Mouse (Mus musculus) liver, postnatal 0 days (tissue): Measurements from ENCODE around the gene Asb1. TPM values are rescaled to one million over a fixed set of nuclear protein-coding genes. Genes with fewer than 3 reads are reported as not detected.

ENCODE experiments used
- ATAC-seq: fragments of 200-750 bp; cut with Nextera tagmentation; 2 replicates; pipeline ENCODE4 v1.8.0; 2017; ENCODE audit warnings: mild to moderate bottlenecking, moderate library complexity
- DNase-seq: peaks from one replicate; pipeline ENCODE4 v3.0.0-alpha.2; 2016
- H3K27ac ChIP-seq: fragments of 300-500 bp; sonication (generic); 2 replicates; pipeline ENCODE4 v1.5.1; 2014; ENCODE audit warnings: antibody characterized with exemption, moderate library complexity, mild to moderate bottlenecking, low read depth
- H3K27me3 ChIP-seq: fragments of 300-500 bp; sonication (generic); 2 replicates; pipeline ENCODE4 v1.6.1; 2014; ENCODE audit warnings: low read length, control low read depth, mixed read lengths; ENCODE audit not compliant: insufficient read depth
- H3K36me3 ChIP-seq: fragments of 300-500 bp; sonication (generic); replicated peaks from 2 replicates; pipeline ENCODE4 v1.6.1; 2014; ENCODE audit warnings: mild to moderate bottlenecking, control low read depth, low read length, moderate library complexity, mixed read lengths; ENCODE audit not compliant: insufficient read depth
- H3K4me1 ChIP-seq: fragments of 300-500 bp; sonication (generic); 2 replicates; pipeline ENCODE4 v1.6.1; 2014; ENCODE audit warnings: antibody characterized with exemption, mild to moderate bottlenecking, control low read depth; ENCODE audit not compliant: insufficient read depth
- H3K4me2 ChIP-seq: fragments of 300-500 bp; sonication (generic); 2 replicates; pipeline ENCODE4 v1.6.1; 2014; ENCODE audit warnings: low read depth, mild to moderate bottlenecking, low read length, moderate library complexity, mixed read lengths
- H3K4me3 ChIP-seq: fragments of 300-500 bp; sonication (generic); 2 replicates; pipeline ENCODE4 v1.5.1; 2014; ENCODE audit warnings: low read depth, low read length
- H3K9ac ChIP-seq: fragments of 300-500 bp; sonication (generic); replicated peaks from 2 replicates; pipeline ENCODE4 v1.6.1; 2014; ENCODE audit warnings: mild to moderate bottlenecking, moderate library complexity
- H3K9me3 ChIP-seq: fragments of 300-500 bp; sonication (generic); 2 replicates; pipeline ENCODE4 v1.6.1; 2016; ENCODE audit warnings: mild to moderate bottlenecking, control low read depth, low read length, mixed read lengths
- CTCF ChIP-seq: sonication (generic); IDR thresholded peaks from 2 replicates; pipeline ENCODE4 v1.5.1; 2016; ENCODE audit warnings: antibody characterized with exemption, low read depth
- EP300 ChIP-seq: IDR thresholded peaks from 2 replicates; pipeline ENCODE4 v1.6.1; 2016; ENCODE audit warnings: antibody characterized with exemption, low read depth, mild to moderate bottlenecking
- WGBS: fragments of 180-500 bp; shearing (Covaris S2); extraction: QIAGEN DNeasy Blood & Tissue Kit; methylation state at CpG from one replicate; pipeline ENCODE4 v1.1.7; 2014; ENCODE audit not compliant: insufficient replicate concordance; 5-methylcytosine and 5-hydroxymethylcytosine counted together
- polyA plus RNA-seq: library from polyadenylated mRNA; unstranded; fragments of >200 nt; fragmentation: Nextera tagmentation; extraction: Ambion mirVana; gene quantifications from 2 replicates; pipeline ENCODE4 v1.2.1, GENCODE M21; 2015

The Asb1 gene
- polyA plus RNA-seq, 1 experiment from 2014 or later, result 4.6 TPM

- H3K9me3 ChIP-seq, result no peaks in the 10 kb centered on the region
- ATAC-seq, result peak; percentile 36
- TF ChIP-seq CTCF (no peak), EP300 (no peak)
- WGBS, result 88% methylated on average over 5 of the region's 5 CpGs
- H3K27me3 ChIP-seq, result no peaks in the 10 kb centered on the region
- peaks cover 14% of the 10 kb centered on the region for H3K4me1 ChIP-seq
- no peak overlapping the region for H3K4me3 ChIP-seq
- H3K27ac ChIP-seq, result peak overlapping the region; percentile 82
- H3K9ac ChIP-seq, result peak overlapping the region; percentile 11; the same call in 1 of the 2 replicates
- H3K36me3 ChIP-seq, result no peaks in the 10 kb centered on the region
- DNase-seq, result no peak
- peak overlapping the region; percentile 65; the same call in 1 of the 2 replicates for H3K4me2 ChIP-seq
Observed at GRCm38 (mm10) chr1:91532892-91533291, 7.5 kb upstream of the Asb1 start.

GRCm38 (mm10) chr1:91533483-91533882 lies 6.9 kb upstream of the Asb1 start:
- peak; percentile 96 for ATAC-seq

GRCm38 (mm10) chr1:91533961-91534723 lies 6.2 kb upstream of the Asb1 start:
- Histone ChIP-seq H3K27ac (peak overlapping the region; percentile 82), H3K9me3 (no peaks in the 10 kb centered on the region), H3K4me2 (peak overlapping the region; percentile 65), H3K36me3 (no peaks in the 10 kb centered on the region), H3K4me3 (peak overlapping the region; percentile 19; the same call in 1 of the 2 replicates), H3K4me1 (peaks cover 20% of the 10 kb centered on the region), H3K9ac (peak overlapping the region; percentile 57), H3K27me3 (no peaks in the 10 kb centered on the region)
- DNase-seq, result peak; percentile 57
- peak; percentile 64 for TF ChIP-seq CTCF
- no peak for TF ChIP-seq EP300
- WGBS, result 71% methylated on average over 19 of the region's 19 CpGs
- ATAC-seq, result 0 out of 2 replicates have a peak, but pooled peaks have one; percentile 3

More at GRCm38 (mm10) chr1:91533483-91533882, 6.9 kb upstream of the Asb1 start:
- TF ChIP-seq CTCF, result peak; percentile 70
- TF ChIP-seq EP300, result peak; percentile 96
- Histone ChIP-seq H3K4me2 (peak overlapping the region; percentile 65), H3K9me3 (no peaks in the 10 kb centered on the region), H3K36me3 (no peaks in the 10 kb centered on the region), H3K27me3 (no peaks in the 10 kb centered on the region), H3K4me3 (peak overlapping the region; percentile 19; the same call in 1 of the 2 replicates), H3K27ac (peak overlapping the region; percentile 82), H3K9ac (peak overlapping the region; percentile 57), H3K4me1 (peaks cover 15% of the 10 kb centered on the region)
- peak; percentile 69 for DNase-seq
- WGBS, result 42% methylated on average over 2 of the region's 2 CpGs

GRCm38 (mm10) chr1:91537786-91538569 lies 2.4 kb upstream of the Asb1 start:
- H3K36me3 ChIP-seq, result no peaks in the 10 kb centered on the region
- WGBS, result 53% methylated on average over 22 of the region's 22 CpGs
- peaks cover 31% of the 10 kb centered on the region for H3K4me1 ChIP-seq

GRCm38 (mm10) chr1:91538570-91538929 lies 1.8 kb upstream of the Asb1 start:
- no peaks in the 10 kb centered on the region for H3K36me3 ChIP-seq
- DNase-seq, result no peak
- H3K9me3 ChIP-seq, result no peaks in the 10 kb centered on the region
- TF ChIP-seq CTCF (no peak), EP300 (no peak)
- H3K27ac ChIP-seq, result peak overlapping the region; percentile 85; the same call in 1 of the 2 replicates
- no peak for ATAC-seq
- peaks cover 29% of the 10 kb centered on the region for H3K4me1 ChIP-seq
- 64% methylated on average over 1 of the region's 1 CpGs for WGBS
- H3K4me2 ChIP-seq, result peak overlapping the region; percentile 76
- no peaks in the 10 kb centered on the region for H3K27me3 ChIP-seq
- H3K4me3 ChIP-seq, result no peak overlapping the region
- H3K9ac ChIP-seq, result no peak overlapping the region

More at GRCm38 (mm10) chr1:91537786-91538569, 2.4 kb upstream of the Asb1 start:
- Histone ChIP-seq H3K27ac (peak overlapping the region; percentile 85; the same call in 1 of the 2 replicates), H3K9ac (no peak overlapping the region), H3K27me3 (no peaks in the 10 kb centered on the region), H3K4me3 (no peak overlapping the region), H3K4me2 (peak overlapping the region; percentile 76), H3K9me3 (no peaks in the 10 kb centered on the region)
- DNase-seq (no peak), ATAC-seq (no peak)
- no peak for TF ChIP-seq CTCF
- no peak for TF ChIP-seq EP300

GRCm38 (mm10) chr1:91539246-91539645 lies 1.1 kb upstream of the Asb1 start:
- Histone ChIP-seq H3K9ac (peak overlapping the region; percentile 55), H3K36me3 (peaks cover 3% of the 10 kb centered on the region; the same call in 1 of the 2 replicates), H3K4me1 (peaks cover 33% of the 10 kb centered on the region), H3K27me3 (no peaks in the 10 kb centered on the region), H3K27ac (peak overlapping the region; percentile 85), H3K4me3 (peak overlapping the region; percentile 93), H3K4me2 (peak overlapping the region; percentile 76), H3K9me3 (no peaks in the 10 kb centered on the region)
- DNase-seq (no peak), ATAC-seq (no peak)
- TF ChIP-seq EP300 (no peak), CTCF (no peak)
- 20% methylated on average over 6 of the region's 6 CpGs for WGBS
